Mouse (Mus musculus) layer of hippocampus, adult 2 months (tissue): ENCODE measurements at regions not wholly inside any gene's neighbourhood (a gene's known extent, or its start where the extent isn't known, plus 50 kb on each side); places are given as distances from the start of the nearest gene placed in this dataset.
"Not testable (repeated sequence)": the region's sequence is repeated elsewhere in the genome, so short reads cannot be mapped to it uniquely, and the experiment has no call there.

Experiments
- DNase-seq, 2 experiments: peaks; one replicate each; pipeline ENCODE4 v3.0.0; 2022; ENCODE audit warnings: low spot score in 2 of 2
- H3K27ac ChIP-seq: fragments of 200-600 bp; 2 replicates; pipeline ENCODE4 v1.8.1; 2022
- H3K4me3 ChIP-seq: fragments of 200-600 bp; 2 replicates; pipeline ENCODE4 v1.8.1; 2022; ENCODE audit warnings: mild to moderate bottlenecking
- CTCF ChIP-seq: fragments of 200-600 bp; conservative IDR thresholded peaks from 2 replicates; pipeline ENCODE4 v1.8.1; 2022; ENCODE audit warnings: antibody characterized with exemption, mild to moderate bottlenecking, moderate library complexity

DNA sequence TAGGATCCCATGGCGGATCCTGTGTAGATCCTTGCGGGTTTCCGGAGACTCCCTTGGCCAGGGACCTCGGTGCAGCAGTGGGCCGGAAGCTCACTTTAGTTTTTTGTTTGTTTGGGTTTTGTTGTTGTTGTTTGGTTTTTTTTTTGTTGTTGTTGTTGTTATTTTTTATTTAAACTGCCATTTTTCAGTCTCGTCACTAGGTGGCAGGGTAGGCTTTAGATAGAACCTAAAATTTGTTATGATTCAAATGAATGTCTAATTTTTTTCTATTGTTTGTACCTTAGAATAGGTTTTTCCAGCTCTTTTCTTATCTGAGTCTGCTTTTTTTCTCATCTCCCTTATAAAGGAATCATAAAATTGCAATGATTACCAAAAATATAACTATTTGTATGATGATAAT, 834.4 kb upstream of the Tacstd2 start:
- no peak overlapping the region for H3K27ac ChIP-seq
- peak; percentile 51 for TF ChIP-seq CTCF
- no peak overlapping the region for H3K4me3 ChIP-seq
- no peak for DNase-seq

DNA sequence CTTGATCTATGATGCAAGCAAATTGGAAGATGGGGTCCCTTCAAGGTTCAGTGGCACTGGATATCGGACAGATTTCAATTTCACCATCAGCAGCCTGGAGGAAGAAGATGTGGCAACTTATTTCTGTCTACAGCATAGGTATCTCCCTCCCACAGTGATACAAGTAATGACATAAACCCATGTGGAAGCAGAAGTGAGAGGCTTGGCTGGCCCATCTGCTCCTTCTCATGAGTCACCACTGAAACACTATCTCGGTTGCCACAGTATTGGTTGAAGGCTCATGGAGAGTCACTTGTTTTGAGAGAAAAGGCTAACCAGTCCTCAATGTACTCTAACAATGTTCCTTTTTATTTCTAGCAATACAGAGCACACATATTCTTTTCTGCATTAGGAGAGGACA, 804.2 kb upstream of the Tacstd2 start:
- DNase-seq: peak; percentile 10 to 16
- no peak for TF ChIP-seq CTCF
- Histone ChIP-seq H3K4me3 (no peak overlapping the region), H3K27ac (no peak overlapping the region)

- H3K4me3 ChIP-seq, DNase-seq, H3K27ac ChIP-seq: not testable (repeated sequence)
These were observed 803.6 kb upstream of the Tacstd2 start for GRCm38 (mm10) chr6:68339205-68339604.

DNA sequence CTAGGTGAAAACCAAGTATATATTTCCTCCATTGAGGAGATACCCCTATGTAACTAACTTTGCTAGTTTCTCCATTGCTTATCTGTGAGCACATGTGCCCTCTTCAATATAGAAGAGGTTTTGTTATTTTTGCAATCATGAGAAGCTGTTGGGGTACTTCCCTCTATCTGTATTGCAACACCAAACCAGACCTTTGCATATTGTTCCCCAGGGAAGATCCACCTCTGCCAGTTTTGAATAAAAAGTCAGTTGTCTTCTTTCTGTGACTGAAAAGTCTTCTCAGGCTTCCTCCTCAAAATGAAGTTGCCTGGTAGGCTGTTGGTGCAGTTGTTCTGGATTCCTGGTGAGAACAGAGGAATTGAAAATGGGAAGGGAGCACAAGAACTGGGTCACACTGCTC, 775.8 kb upstream of the Tacstd2 start:
- Histone ChIP-seq H3K4me3 (no peak overlapping the region), H3K27ac (no peak overlapping the region)
- TF ChIP-seq CTCF: no peak
- no peak for DNase-seq

GRCm38 (mm10) chr6:68302133-68302532, 766.5 kb upstream of the Tacstd2 start:
- TF ChIP-seq CTCF: no peak
- H3K4me3 ChIP-seq: no peak overlapping the region
- no peak for DNase-seq
- H3K27ac ChIP-seq: no peak overlapping the region

DNA sequence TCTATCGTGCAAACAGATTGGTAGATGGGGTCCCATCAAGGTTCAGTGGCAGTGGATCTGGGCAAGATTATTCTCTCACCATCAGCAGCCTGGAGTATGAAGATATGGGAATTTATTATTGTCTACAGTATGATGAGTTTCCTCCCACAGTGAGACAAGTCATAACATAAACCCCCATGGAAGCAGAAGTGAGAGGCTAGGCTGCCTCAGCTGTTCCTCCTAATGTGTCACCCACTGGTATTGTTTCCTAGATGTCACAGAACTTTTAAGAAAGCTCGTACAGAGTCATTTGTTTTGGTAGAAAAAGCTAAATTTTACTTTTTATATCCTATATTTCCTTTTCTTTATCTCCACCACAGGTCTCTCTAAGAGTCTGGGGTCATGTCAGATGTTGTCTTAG, 721.1 kb upstream of the Tacstd2 start:
- no peak overlapping the region for H3K27ac ChIP-seq
- TF ChIP-seq CTCF: no peak
- no peak for DNase-seq
- H3K4me3 ChIP-seq: no peak overlapping the region

GRCm38 (mm10) chr6:68256151-68256550, 720.6 kb upstream of the Tacstd2 start:
- no peak for DNase-seq
- no peak overlapping the region for H3K27ac ChIP-seq
- no peak overlapping the region for H3K4me3 ChIP-seq
- TF ChIP-seq CTCF: no peak

GRCm38 (mm10) chr6:68252730-68253129, 717.1 kb upstream of the Tacstd2 start:
- Histone ChIP-seq H3K27ac (no peak overlapping the region), H3K4me3 (no peak overlapping the region)
- TF ChIP-seq CTCF: no peak
- DNase-seq: no peak

DNA sequence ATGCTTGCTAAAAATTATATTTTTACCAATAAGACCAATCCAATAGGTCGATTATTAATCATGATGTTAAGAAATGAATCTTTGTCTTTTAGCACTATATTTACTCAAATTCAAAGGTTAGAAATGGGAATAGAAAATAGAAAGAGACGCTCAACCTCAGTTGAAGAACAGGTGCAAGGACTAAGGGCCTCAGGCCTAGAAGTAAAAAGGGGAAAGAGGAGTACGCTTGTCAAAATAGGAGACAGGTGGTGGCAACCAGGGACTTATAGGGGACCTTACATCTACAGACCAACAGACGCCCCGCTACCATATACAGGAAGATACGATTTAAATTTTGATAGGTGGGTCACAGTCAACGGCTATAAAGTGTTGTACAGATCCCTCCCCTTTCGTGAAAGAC, 715.7 kb upstream of the Tacstd2 start:
- H3K4me3 ChIP-seq, H3K27ac ChIP-seq, DNase-seq: not testable (repeated sequence)

DNA sequence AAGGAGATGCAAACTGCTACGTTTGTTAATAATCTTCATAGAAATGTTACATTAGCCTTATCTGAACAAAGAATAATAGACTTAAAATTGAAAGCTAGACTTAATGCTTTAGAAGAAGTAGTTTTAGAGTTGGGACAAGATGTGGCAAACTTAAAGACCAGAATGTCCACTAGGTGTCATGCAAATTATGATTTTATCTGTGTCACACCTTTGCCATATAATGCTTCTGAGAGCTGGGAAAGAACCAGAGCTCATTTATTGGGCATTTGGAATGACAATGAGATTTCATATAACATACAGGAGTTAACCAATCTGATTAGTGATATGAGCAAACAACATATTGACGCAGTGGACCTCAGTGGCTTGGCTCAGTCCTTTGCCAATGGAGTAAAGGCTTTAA, 714.8 kb upstream of the Tacstd2 start:
- not testable (repeated sequence) for H3K4me3 ChIP-seq, H3K27ac ChIP-seq, DNase-seq

GRCm38 (mm10) chr6:68249259-68249658, 713.7 kb upstream of the Tacstd2 start:
- not testable (repeated sequence) for DNase-seq, H3K27ac ChIP-seq, H3K4me3 ChIP-seq

GRCm38 (mm10) chr6:68248018-68248533, 712.5 kb upstream of the Tacstd2 start:
- not testable (repeated sequence) for H3K27ac ChIP-seq, DNase-seq, H3K4me3 ChIP-seq

DNA sequence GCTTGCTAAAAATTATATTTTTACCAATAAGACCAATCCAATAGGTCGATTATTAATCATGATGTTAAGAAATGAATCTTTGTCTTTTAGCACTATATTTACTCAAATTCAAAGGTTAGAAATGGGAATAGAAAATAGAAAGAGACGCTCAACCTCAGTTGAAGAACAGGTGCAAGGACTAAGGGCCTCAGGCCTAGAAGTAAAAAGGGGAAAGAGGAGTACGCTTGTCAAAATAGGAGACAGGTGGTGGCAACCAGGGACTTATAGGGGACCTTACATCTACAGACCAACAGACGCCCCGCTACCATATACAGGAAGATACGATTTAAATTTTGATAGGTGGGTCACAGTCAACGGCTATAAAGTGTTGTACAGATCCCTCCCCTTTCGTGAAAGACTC, 707.2 kb upstream of the Tacstd2 start:
- not testable (repeated sequence) for H3K27ac ChIP-seq, H3K4me3 ChIP-seq, DNase-seq

DNA sequence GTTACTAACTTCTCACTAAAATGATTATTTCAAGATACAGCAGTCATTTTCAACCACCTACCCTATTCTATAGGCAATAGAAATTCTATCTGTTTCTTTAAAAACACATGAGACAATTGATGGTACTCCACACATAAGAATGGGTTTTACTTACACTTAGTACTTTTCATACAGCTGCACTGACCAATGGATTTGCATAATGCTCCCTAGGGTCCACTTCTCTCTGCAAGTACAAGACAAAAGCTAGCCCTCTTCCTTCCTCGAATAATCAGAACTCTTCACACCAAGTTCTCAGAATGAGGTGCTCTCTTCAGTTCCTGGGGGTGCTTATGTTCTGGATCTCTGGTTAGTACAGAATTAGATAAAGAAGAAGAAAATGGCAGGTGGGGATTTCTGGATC, 684.1 kb upstream of the Tacstd2 start:
- no peak overlapping the region for H3K4me3 ChIP-seq
- no peak for DNase-seq
- no peak overlapping the region for H3K27ac ChIP-seq
- TF ChIP-seq CTCF: no peak

DNA sequence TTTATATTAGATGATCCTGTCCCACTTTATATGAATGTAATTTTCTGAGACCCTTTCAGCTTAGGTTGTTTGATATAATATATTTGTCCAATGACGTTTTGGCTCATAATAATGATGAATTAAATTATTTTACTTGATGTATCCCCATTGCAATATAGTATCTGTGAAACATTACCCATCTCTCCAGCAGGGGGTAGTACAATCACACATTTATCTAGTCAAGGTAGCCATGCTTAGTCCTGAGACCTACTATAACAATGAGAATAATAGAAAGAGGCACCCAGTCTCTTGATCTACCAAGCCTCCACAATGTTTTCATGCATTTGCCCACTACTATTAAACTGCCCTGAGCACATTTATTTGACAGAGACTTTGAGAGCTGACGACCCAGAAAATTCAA, 665.9 kb upstream of the Tacstd2 start:
- TF ChIP-seq CTCF: peak; percentile 49
- DNase-seq: peak; percentile 4 to 23
- no peak overlapping the region for H3K27ac ChIP-seq
- H3K4me3 ChIP-seq: no peak overlapping the region
